Mouse (Mus musculus): ENCODE measurements around the gene Poldip3. TPM values are rescaled to one million over a fixed set of nuclear protein-coding genes. Genes with fewer than 3 reads are reported as not detected.

Gene Poldip3
- polyA plus RNA-seq, 2 experiments from 2014 or later: 168 to 222 TPM

DNA sequence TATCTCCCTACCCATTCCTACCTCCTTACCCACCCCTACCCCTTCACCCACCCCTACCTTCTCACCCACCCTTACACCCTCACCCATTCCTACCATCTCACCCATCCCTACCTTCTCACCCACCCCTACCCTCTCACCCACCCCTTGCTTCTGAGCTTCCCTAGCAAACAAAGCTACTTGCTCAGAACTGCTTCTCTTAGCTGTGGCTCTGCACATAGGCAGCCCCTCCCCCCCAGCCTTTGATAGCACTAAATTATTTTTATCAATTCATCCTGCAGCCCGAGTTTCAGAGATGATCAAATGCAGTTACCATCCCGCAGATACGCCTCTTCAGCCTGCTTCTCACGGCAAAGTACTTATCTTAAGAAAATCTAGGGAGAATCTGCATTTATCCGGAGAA, 65.7 kb downstream of the Poldip3 start:
- no peak for ATAC-seq

Other genes starting within 250 kb of the Poldip3 start
- 10 to 100 TPM; 15.9 to 19.7 TPM for gene Tcf20, start 161.5 kb downstream of the Poldip3 start, polyA plus RNA-seq (2017; shearing (Covaris generic))
- 1 to 10 TPM in 1 of 2 experiments, under 1 TPM in 1; 0.22 to 1.1 TPM for gene Nfam1, start 116.1 kb downstream of the Poldip3 start, polyA plus RNA-seq (2017; shearing (Covaris generic))
- gene Serhl, start 59.9 kb downstream of the Poldip3 start, polyA plus RNA-seq (2017; shearing (Covaris generic)): 10 to 100 TPM; 81.9 to 88.8 TPM
- 10 to 100 TPM; 75.7 to 97.2 TPM for gene Rrp7a, start 26.6 kb downstream of the Poldip3 start, polyA plus RNA-seq (2017; shearing (Covaris generic))
- 100 to 1,000 TPM in 1 of 2 experiments, 10 to 100 TPM in 1; 62.0 to 116 TPM for gene Cyb5r3, start 23.2 kb upstream of the Poldip3 start, polyA plus RNA-seq (2017; shearing (Covaris generic))
- not detected for gene A4galt, start 102.4 kb upstream of the Poldip3 start, polyA plus RNA-seq (2017; shearing (Covaris generic))
- 10 to 100 TPM in 1 of 2 experiments, 1 to 10 TPM in 1; 9.3 to 14.6 TPM for gene Arfgap3, start 200.9 kb upstream of the Poldip3 start, polyA plus RNA-seq (2017; shearing (Covaris generic))

Data from CD4-positive, CD25-positive, alpha-beta regulatory T cell, adult 4 months (primary cell).